Mouse (Mus musculus) inflammation-experienced regulatory T-cells, adult 16 weeks (primary cell): ENCODE measurements around the gene Cdca7. TPM values are rescaled to one million over a fixed set of nuclear protein-coding genes. Genes with fewer than 3 reads are reported as not detected.

ENCODE experiments used
- polyA plus RNA-seq: library from polyadenylated mRNA; unstranded; fragments of 100-300 nt; shearing (Covaris generic); gene quantifications from one replicate; pipeline ENCODE4 v1.2.1, GENCODE M21; 2017

The Cdca7 gene
- polyA plus RNA-seq, result 45.8 TPM

DNA sequence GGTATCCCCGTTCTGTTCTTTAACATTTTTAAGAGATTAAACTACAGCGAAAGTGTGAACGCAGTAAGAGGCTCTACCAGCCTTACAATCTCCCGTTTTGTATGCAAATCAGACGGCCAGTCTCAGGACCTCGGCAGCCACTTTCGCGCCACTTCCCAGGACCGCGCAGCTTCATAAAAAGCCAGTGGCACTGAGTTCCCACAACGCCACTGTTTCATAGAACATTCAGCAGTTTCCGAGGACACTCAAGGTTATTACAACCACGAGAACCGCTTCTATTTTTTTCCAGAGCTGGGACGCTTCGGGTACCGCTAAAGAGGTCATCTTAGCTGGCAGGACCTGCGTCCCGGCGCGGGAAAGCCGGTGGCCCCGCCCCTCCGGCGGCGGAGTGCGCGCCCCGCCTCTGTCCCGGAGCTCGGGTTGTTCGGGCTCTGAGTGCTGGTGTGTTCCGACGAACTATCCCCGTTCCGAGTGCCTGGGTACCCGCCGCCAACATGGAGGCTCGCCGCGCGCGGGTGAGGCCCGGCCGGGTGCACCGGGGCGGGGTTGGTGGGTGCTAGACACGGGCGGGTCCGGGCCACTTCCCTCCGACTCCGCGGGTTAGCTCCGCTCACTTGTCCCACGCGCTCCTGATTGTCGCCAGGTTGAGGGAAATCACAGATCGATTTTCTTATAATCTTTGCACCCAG lies at the start of gene Cdca7:
TSS of gene Cdca7 (plus strand) at position 363 of the 689 bp plus-strand sequence.

Other genes with a start within 250 kb of the Cdca7 start
- gene Map3k20, start 190.5 kb upstream of the Cdca7 start, polyA plus RNA-seq, result 0.40 TPM